Mouse (Mus musculus): ENCODE measurements around the gene Ahcyl2. TPM values are rescaled to one million over a fixed set of nuclear protein-coding genes. Genes with fewer than 3 reads are reported as not detected.

Gene Ahcyl2
- total RNA-seq, 2 experiments from 2014 or later: 8.8 to 11.8 TPM

- peak; percentile 76 for DNase-seq
These were observed 85.5 kb downstream of the Ahcyl2 start for GRCm38 (mm10) chr6:29853213-29853899.

GRCm38 (mm10) chr6:29853900-29854390 is 86.1 kb downstream of the Ahcyl2 start:
- no peak for DNase-seq

- DNase-seq: no peak
These were observed 90.8 kb downstream of the Ahcyl2 start for GRCm38 (mm10) chr6:29858619-29859018.

- no peak for DNase-seq
These were observed 91.5 kb downstream of the Ahcyl2 start for GRCm38 (mm10) chr6:29859344-29859743.

- DNase-seq: no peak
These were observed 92.4 kb downstream of the Ahcyl2 start for GRCm38 (mm10) chr6:29860238-29860637.

GRCm38 (mm10) chr6:29864926-29865325 is 97.1 kb downstream of the Ahcyl2 start:
- no peak for DNase-seq

- DNase-seq: no peak
These were observed 99.3 kb downstream of the Ahcyl2 start for GRCm38 (mm10) chr6:29866935-29867724.

- DNase-seq: no peak
These were observed 100.6 kb downstream of the Ahcyl2 start for GRCm38 (mm10) chr6:29868341-29868895.

GRCm38 (mm10) chr6:29873654-29874053 is 105.8 kb downstream of the Ahcyl2 start:
- DNase-seq: no peak

GRCm38 (mm10) chr6:29875576-29875975 is 107.8 kb downstream of the Ahcyl2 start:
- DNase-seq: no peak

- DNase-seq: no peak
These were observed 109.0 kb downstream of the Ahcyl2 start for GRCm38 (mm10) chr6:29876782-29877181.

GRCm38 (mm10) chr6:29879579-29879978 is 111.8 kb downstream of the Ahcyl2 start:
- DNase-seq: no peak

- no peak for DNase-seq
These were observed 113.0 kb downstream of the Ahcyl2 start for GRCm38 (mm10) chr6:29880796-29881195.

- DNase-seq: no peak
These were observed 114.1 kb downstream of the Ahcyl2 start for GRCm38 (mm10) chr6:29881936-29882335.

GRCm38 (mm10) chr6:29882870-29883269 is 115.1 kb downstream of the Ahcyl2 start:
- no peak for DNase-seq

- no peak for DNase-seq
These were observed 123.3 kb downstream of the Ahcyl2 start for GRCm38 (mm10) chr6:29891151-29891550.

GRCm38 (mm10) chr6:29896976-29897375 is 129.2 kb downstream of the Ahcyl2 start:
- DNase-seq: no peak

- no peak for DNase-seq
These were observed 133.6 kb downstream of the Ahcyl2 start for GRCm38 (mm10) chr6:29901450-29901849.

- no peak for DNase-seq
These were observed 134.4 kb downstream of the Ahcyl2 start for GRCm38 (mm10) chr6:29902256-29902655.

GRCm38 (mm10) chr6:29903343-29903914 is 135.6 kb downstream of the Ahcyl2 start:
- no peak for DNase-seq

- DNase-seq: no peak
These were observed 136.5 kb downstream of the Ahcyl2 start for GRCm38 (mm10) chr6:29904281-29904680.

- no peak for DNase-seq
These were observed 142.8 kb downstream of the Ahcyl2 start for GRCm38 (mm10) chr6:29910631-29911030.

- DNase-seq: no peak
These were observed 145.9 kb downstream of the Ahcyl2 start for GRCm38 (mm10) chr6:29913673-29914072.
